Mouse (Mus musculus) myocyte (in vitro differentiated cells): ENCODE results near the gene Yap1.

Experiments
- CEBPB ChIP-seq: IDR thresholded peaks from 2 replicates; pipeline ENCODE4 v1.6.1; 2011; ENCODE audit warnings: mild to moderate bottlenecking, moderate library complexity; ENCODE audit not compliant: poor library complexity, insufficient read depth, severe bottlenecking
- E2F4 ChIP-seq: IDR thresholded peaks from one replicate; pipeline ENCODE4 v1.6.1; 2011; ENCODE audit warnings: mild to moderate bottlenecking, control low read depth, moderate library complexity; ENCODE audit not compliant: insufficient read depth
- MAX ChIP-seq: IDR thresholded peaks from one replicate; pipeline ENCODE4 v1.6.1; 2011; ENCODE audit warnings: low read depth, mild to moderate bottlenecking, control low read depth
- MYOD1 ChIP-seq, 3 experiments: IDR thresholded peaks; one replicate each; pipeline ENCODE4 v1.6.1; 2011; ENCODE audit warnings: control low read depth in 2 of 3, low read depth in 2 of 3, mild to moderate bottlenecking in 2 of 3, moderate library complexity in 1 of 3; ENCODE audit not compliant: insufficient read length in 2 of 3, control insufficient read depth in 1 of 3
- MYOG ChIP-seq, 3 experiments: IDR thresholded peaks; one replicate each; pipeline ENCODE4 v1.6.1; 2011; ENCODE audit warnings: control low read depth in 2 of 3, low read depth in 2 of 3, mild to moderate bottlenecking in 2 of 3; ENCODE audit not compliant: insufficient read length in 2 of 3, control insufficient read depth in 1 of 3, insufficient read depth in 1 of 3
- POLR2A ChIP-seq: IDR thresholded peaks from one replicate; pipeline ENCODE4 v1.6.1; 2011; ENCODE audit warnings: low read depth, mild to moderate bottlenecking, control low read depth, moderate library complexity; ENCODE audit not compliant: insufficient read length
- POLR2AphosphoS2 ChIP-seq: IDR thresholded peaks from one replicate; pipeline ENCODE4 v1.6.1; 2011; ENCODE audit warnings: low read depth, control low read depth; ENCODE audit not compliant: insufficient read length
- REST ChIP-seq: IDR thresholded peaks from one replicate; pipeline ENCODE4 v1.6.1; 2011; ENCODE audit warnings: mild to moderate bottlenecking, control low read depth, moderate library complexity; ENCODE audit not compliant: insufficient read depth, insufficient read length
- TCF12 ChIP-seq: IDR thresholded peaks from one replicate; pipeline ENCODE4 v1.6.1; 2011; ENCODE audit warnings: mild to moderate bottlenecking, control low read depth; ENCODE audit not compliant: poor library complexity, insufficient read depth, severe bottlenecking
- TCF3 ChIP-seq: IDR thresholded peaks from one replicate; pipeline ENCODE4 v1.6.1; 2011; ENCODE audit warnings: low read depth, control low read depth; ENCODE audit not compliant: insufficient read length
- USF1 ChIP-seq: IDR thresholded peaks from one replicate; pipeline ENCODE4 v1.6.1; 2011; ENCODE audit warnings: low read depth, mild to moderate bottlenecking, control low read depth, moderate library complexity

DNA sequence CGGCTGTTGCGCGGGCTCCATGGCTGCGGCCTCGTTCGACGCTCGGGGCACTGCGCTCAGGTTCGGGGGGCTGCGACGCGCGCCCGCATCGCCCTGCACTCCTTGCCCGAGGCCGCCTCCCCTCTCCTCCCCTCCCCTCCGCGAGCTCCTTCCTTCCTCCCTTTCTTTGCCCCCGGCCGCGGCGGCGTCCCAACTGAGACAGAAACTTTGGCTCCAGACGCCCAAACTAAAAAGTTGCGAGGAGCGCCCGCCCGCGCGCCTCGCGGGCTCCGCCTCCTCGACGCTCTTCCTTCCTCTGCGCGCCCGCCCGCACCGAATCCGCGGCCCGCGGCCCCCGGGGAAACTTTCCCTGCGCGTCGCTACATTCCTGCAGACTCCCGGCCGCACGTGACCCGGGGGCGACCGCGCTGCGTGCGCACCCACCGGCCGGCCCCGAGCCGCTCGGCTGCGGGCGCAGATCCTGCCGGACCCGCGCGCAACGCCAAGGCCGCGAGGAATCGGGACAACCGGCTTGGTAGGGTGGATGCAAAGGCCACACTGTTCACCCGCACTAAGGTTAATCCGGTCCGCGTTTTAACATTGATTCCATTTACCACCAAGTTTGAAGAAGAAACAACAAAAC is at the start of gene Yap1:
- TF ChIP-seq CEBPB (no peak), POLR2A (peak; percentile 59), MAX (no peak), E2F4 (no peak), POLR2AphosphoS2 (peak; percentile 12), USF1 (peak; percentile 54), TCF12 (no peak), MYOD1 (IDR thresholded peaks at IDR 0.05; ENCODE audit: control insufficient read depth in 1 of 3, insufficient read length in 2 of 3, low read depth in 2 of 3) (peak in 1 of 3 experiments; percentile 20), TCF3 (no peak), REST (no peak), MYOG (IDR thresholded peaks at IDR 0.05; ENCODE audit: control insufficient read depth in 1 of 3, insufficient read depth in 1 of 3, insufficient read length in 2 of 3, low read depth in 2 of 3) (peak in 1 of 3 experiments; percentile 43)
